Mouse (Mus musculus): ENCODE measurements around the gene Shc2. TPM values are rescaled to one million over a fixed set of nuclear protein-coding genes. Genes with fewer than 3 reads are reported as not detected.

Gene Shc2
- polyA plus RNA-seq, 1 experiment, result 2.7 TPM

- Histone ChIP-seq H3K4me1 (ENCODE audit: control insufficient read depth, insufficient read depth, low read length) (peaks cover 14% of the 10 kb centered on the region), H3K4me3 (replicated peaks; ENCODE audit: extremely low read depth, low read depth, low read length) (peak within 1 kb of the TSS; percentile 91)
- peak; percentile 98 for DNase-seq
- under 1% methylated on average over 77 of the region's 84 CpGs for WGBS
- TF ChIP-seq POLR2A (IDR thresholded peaks at IDR 0.05; ENCODE audit: borderline replicate concordance, extremely low read depth, low read depth, low read length), result peak; percentile 85; the same call in 1 of the 2 replicates
- no peak for TF ChIP-seq CTCF (IDR thresholded peaks at IDR 0.05; ENCODE audit: insufficient read depth, low read length)
Measured at GRCm38 (mm10) chr10:79681591-79682245, 44.0 kb upstream of the Shc2 start, which contains the start of gene Cdc34. TSS of gene Cdc34 (plus strand) at chr10:79682195.

GRCm38 (mm10) chr10:79680606-79681495 is 43.1 kb upstream of the Shc2 start:
- Histone ChIP-seq H3K4me3 (replicated peaks; ENCODE audit: extremely low read depth, low read depth, low read length) (peak overlapping the region; percentile 49), H3K4me1 (ENCODE audit: control insufficient read depth, insufficient read depth, low read length) (peaks cover 14% of the 10 kb centered on the region)
- WGBS, result 25% methylated on average over 11 of the region's 11 CpGs
- TF ChIP-seq POLR2A (IDR thresholded peaks at IDR 0.05; ENCODE audit: borderline replicate concordance, extremely low read depth, low read depth, low read length), result no peak
- no peak for TF ChIP-seq CTCF (IDR thresholded peaks at IDR 0.05; ENCODE audit: insufficient read depth, low read length)
- no peak for DNase-seq

- TF ChIP-seq POLR2A (IDR thresholded peaks at IDR 0.05; ENCODE audit: borderline replicate concordance, extremely low read depth, low read depth, low read length), result no peak
- TF ChIP-seq CTCF (IDR thresholded peaks at IDR 0.05; ENCODE audit: insufficient read depth, low read length), result no peak
- WGBS, result 67% methylated on average over 44 of the region's 44 CpGs
- no peaks in the 10 kb centered on the region for H3K4me1 ChIP-seq (ENCODE audit: control insufficient read depth, insufficient read depth, low read length)
- no peak overlapping the region for H3K4me3 ChIP-seq (replicated peaks; ENCODE audit: extremely low read depth, low read depth, low read length)
- no peak for DNase-seq
Measured at GRCm38 (mm10) chr10:79675346-79676035, 37.8 kb upstream of the Shc2 start.

GRCm38 (mm10) chr10:79673054-79673453 is 35.3 kb upstream of the Shc2 start:
- no peak for DNase-seq
- WGBS, result 95% methylated on average over 3 of the region's 3 CpGs
- no peak for TF ChIP-seq POLR2A (IDR thresholded peaks at IDR 0.05; ENCODE audit: borderline replicate concordance, extremely low read depth, low read depth, low read length)
- TF ChIP-seq CTCF (IDR thresholded peaks at IDR 0.05; ENCODE audit: insufficient read depth, low read length), result no peak
- Histone ChIP-seq H3K4me3 (replicated peaks; ENCODE audit: extremely low read depth, low read depth, low read length) (no peak overlapping the region), H3K4me1 (ENCODE audit: control insufficient read depth, insufficient read depth, low read length) (peaks cover 3% of the 10 kb centered on the region; the same call in 1 of the 2 replicates)

GRCm38 (mm10) chr10:79672088-79672455 is 34.4 kb upstream of the Shc2 start:
- peaks cover 3% of the 10 kb centered on the region; the same call in 1 of the 2 replicates for H3K4me1 ChIP-seq (ENCODE audit: control insufficient read depth, insufficient read depth, low read length)
- 0 out of 2 replicates have a peak, but pooled peaks have one; percentile 3 for TF ChIP-seq CTCF (IDR thresholded peaks at IDR 0.05; ENCODE audit: insufficient read depth, low read length)
- TF ChIP-seq POLR2A (IDR thresholded peaks at IDR 0.05; ENCODE audit: borderline replicate concordance, extremely low read depth, low read depth, low read length), result no peak
- DNase-seq, result no peak
- H3K4me3 ChIP-seq (replicated peaks; ENCODE audit: extremely low read depth, low read depth, low read length), result no peak overlapping the region
- 60% methylated on average over 3 of the region's 3 CpGs for WGBS

- WGBS, result 69% methylated on average over 6 of the region's 6 CpGs
- no peak for TF ChIP-seq POLR2A (IDR thresholded peaks at IDR 0.05; ENCODE audit: borderline replicate concordance, extremely low read depth, low read depth, low read length)
- no peak for TF ChIP-seq CTCF (IDR thresholded peaks at IDR 0.05; ENCODE audit: insufficient read depth, low read length)
- peaks cover 3% of the 10 kb centered on the region; the same call in 1 of the 2 replicates for H3K4me1 ChIP-seq (ENCODE audit: control insufficient read depth, insufficient read depth, low read length)
- no peak for DNase-seq
- no peak overlapping the region for H3K4me3 ChIP-seq (replicated peaks; ENCODE audit: extremely low read depth, low read depth, low read length)
Measured at GRCm38 (mm10) chr10:79671396-79672087, 33.8 kb upstream of the Shc2 start.

- Histone ChIP-seq H3K4me3 (replicated peaks; ENCODE audit: extremely low read depth, low read depth, low read length) (peak overlapping the region; percentile 80), H3K4me1 (ENCODE audit: control insufficient read depth, insufficient read depth, low read length) (peaks cover 3% of the 10 kb centered on the region; the same call in 1 of the 2 replicates)
- TF ChIP-seq CTCF (IDR thresholded peaks at IDR 0.05; ENCODE audit: insufficient read depth, low read length) (no peak), POLR2A (IDR thresholded peaks at IDR 0.05; ENCODE audit: borderline replicate concordance, extremely low read depth, low read depth, low read length) (no peak)
- 32% methylated on average over 15 of the region's 15 CpGs for WGBS
- DNase-seq, result no peak
Measured at GRCm38 (mm10) chr10:79670071-79670888, 32.6 kb upstream of the Shc2 start.

- WGBS, result under 1% methylated on average over 47 of the region's 47 CpGs
- DNase-seq, result peak; percentile 84
- TF ChIP-seq CTCF (IDR thresholded peaks at IDR 0.05; ENCODE audit: insufficient read depth, low read length) (no peak), POLR2A (IDR thresholded peaks at IDR 0.05; ENCODE audit: borderline replicate concordance, extremely low read depth, low read depth, low read length) (no peak)
- peak overlapping the region; percentile 80 for H3K4me3 ChIP-seq (replicated peaks; ENCODE audit: extremely low read depth, low read depth, low read length)
- peaks cover 3% of the 10 kb centered on the region; the same call in 1 of the 2 replicates for H3K4me1 ChIP-seq (ENCODE audit: control insufficient read depth, insufficient read depth, low read length)
Measured at GRCm38 (mm10) chr10:79669576-79670057, 31.9 kb upstream of the Shc2 start.
